Mouse (Mus musculus) midbrain, postnatal 0 days (tissue): ENCODE data around the gene Ntrk1. TPM values are rescaled to one million over a fixed set of nuclear protein-coding genes. Genes with fewer than 3 reads are reported as not detected.

ENCODE experiments used
- ATAC-seq: fragments of 200-750 bp; cut with Nextera tagmentation; 2 replicates; pipeline ENCODE4 v1.8.0; 2017; ENCODE audit warnings: moderate number of reproducible peaks, mild to moderate bottlenecking, moderate TSS enrichment, moderate library complexity; ENCODE audit not compliant: low FRiP score
- DNase-seq: peaks from one replicate; pipeline ENCODE4 v3.0.0-alpha.2; 2015; ENCODE audit warnings: low spot score
- H3K27ac ChIP-seq: fragments of 300-500 bp; sonication (generic); 2 replicates; pipeline ENCODE4 v1.5.1; 2014; ENCODE audit warnings: low read depth, mild to moderate bottlenecking, low read length, mixed read lengths
- H3K27me3 ChIP-seq: fragments of 300-500 bp; sonication (generic); 2 replicates; pipeline ENCODE4 v1.6.1; 2014; ENCODE audit warnings: low read length, control low read depth, mixed read lengths; ENCODE audit not compliant: insufficient read depth
- H3K36me3 ChIP-seq: fragments of 300-500 bp; sonication (generic); 2 replicates; pipeline ENCODE4 v1.6.1; 2014; ENCODE audit warnings: low read length, control low read depth, mixed read lengths; ENCODE audit not compliant: insufficient read depth
- H3K4me1 ChIP-seq: fragments of 300-500 bp; sonication (generic); 2 replicates; pipeline ENCODE4 v1.6.1; 2014; ENCODE audit warnings: mild to moderate bottlenecking, control low read depth, antibody characterized with exemption, low read length, mixed read lengths; ENCODE audit not compliant: insufficient read depth
- H3K4me2 ChIP-seq: fragments of 300-500 bp; sonication (generic); 2 replicates; pipeline ENCODE4 v1.6.1; 2014; ENCODE audit warnings: low read depth, mild to moderate bottlenecking, low read length, mixed read lengths; ENCODE audit not compliant: poor library complexity, severe bottlenecking
- H3K4me3 ChIP-seq: fragments of 300-500 bp; sonication (generic); 2 replicates; pipeline ENCODE4 v1.5.1; 2014; ENCODE audit warnings: low read depth, mild to moderate bottlenecking, low read length, moderate library complexity
- H3K9ac ChIP-seq: fragments of 300-500 bp; sonication (generic); replicated peaks from 2 replicates; pipeline ENCODE4 v1.6.1; 2014; ENCODE audit warnings: mild to moderate bottlenecking, low read length, moderate library complexity, mixed read lengths; ENCODE audit not compliant: poor library complexity, severe bottlenecking
- H3K9me3 ChIP-seq: fragments of 300-500 bp; sonication (generic); 2 replicates; pipeline ENCODE4 v1.6.1; 2016; ENCODE audit warnings: low read length, control low read depth
- CTCF ChIP-seq: IDR thresholded peaks from 2 replicates; pipeline ENCODE4 v1.5.1; 2016; ENCODE audit warnings: antibody characterized with exemption, mild to moderate bottlenecking
- WGBS: fragments of 180-500 bp; shearing (Covaris S2); extraction: QIAGEN DNeasy Blood & Tissue Kit; methylation state at CpG from one replicate; pipeline ENCODE4 v1.1.7; 2014; 5-methylcytosine and 5-hydroxymethylcytosine counted together
- polyA plus RNA-seq: library from polyadenylated mRNA; unstranded; fragments of >200 nt; fragmentation: Nextera tagmentation; extraction: Ambion mirVana; gene quantifications from 2 replicates; pipeline ENCODE4 v1.2.1, GENCODE M21; 2015
- total RNA-seq: library from RNA; depleted of rRNA; stranded (reverse); fragments of >200 nt; gene quantifications from 2 replicates; pipeline ENCODE4 v1.2.3, GENCODE M21; 2014

The Ntrk1 gene
- total and polyA plus RNA-seq, 2 experiments from 2014 or later = 1.8 to 2.4 TPM

GRCm38 (mm10) chr3:87755964-87756363, 39.0 kb downstream of the Ntrk1 start:
- Histone ChIP-seq H3K36me3 (no peaks in the 10 kb centered on the region), H3K27ac (no peak overlapping the region), H3K4me2 (peak overlapping the region; percentile 57), H3K4me3 (peak overlapping the region; percentile 30), H3K9ac (peak overlapping the region; percentile 52), H3K4me1 (no peaks in the 10 kb centered on the region), H3K27me3 (peaks cover 7% of the 10 kb centered on the region; the same call in 1 of the 2 replicates), H3K9me3 (no peaks in the 10 kb centered on the region)
- WGBS = 3% methylated on average over 24 of the region's 24 CpGs
- DNase-seq (peak; percentile 74), ATAC-seq (peak; percentile 81)
- peak; percentile 98 for TF ChIP-seq CTCF

DNA sequence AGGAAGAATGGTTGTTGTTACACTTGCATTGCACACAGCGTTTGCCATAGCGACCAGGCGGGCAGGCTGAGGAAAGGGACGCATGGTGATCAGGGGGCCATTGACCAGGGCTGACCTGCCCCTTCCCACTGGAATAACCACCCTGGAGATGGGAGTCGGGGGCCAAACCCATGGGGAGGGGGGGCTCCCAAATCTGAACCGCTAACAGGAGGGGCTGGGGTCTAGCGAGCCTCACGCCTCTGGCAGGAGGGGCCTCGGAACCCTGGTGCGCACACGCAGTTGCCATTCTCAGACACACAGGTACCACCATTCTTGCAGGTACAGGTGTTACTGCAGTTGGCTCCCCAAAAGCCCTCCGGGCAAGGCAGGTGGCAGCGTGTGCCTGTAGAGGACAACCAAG, 41.1 kb downstream of the Ntrk1 start:
- H3K4me3 ChIP-seq = no peak overlapping the region
- no peaks in the 10 kb centered on the region for H3K36me3 ChIP-seq
- peaks cover 7% of the 10 kb centered on the region; the same call in 1 of the 2 replicates for H3K27me3 ChIP-seq
- 82% methylated on average over 13 of the region's 13 CpGs for WGBS
- DNase-seq (no peak), ATAC-seq (no peak)
- H3K27ac ChIP-seq = no peak overlapping the region
- no peak for TF ChIP-seq CTCF
- H3K9ac ChIP-seq = no peak overlapping the region
- H3K4me1 ChIP-seq = no peaks in the 10 kb centered on the region
- H3K9me3 ChIP-seq = no peaks in the 10 kb centered on the region
- H3K4me2 ChIP-seq = no peak overlapping the region

GRCm38 (mm10) chr3:87752567-87752966, 42.4 kb downstream of the Ntrk1 start:
- no peak for ATAC-seq
- 92% methylated on average over 3 of the region's 3 CpGs for WGBS

DNA sequence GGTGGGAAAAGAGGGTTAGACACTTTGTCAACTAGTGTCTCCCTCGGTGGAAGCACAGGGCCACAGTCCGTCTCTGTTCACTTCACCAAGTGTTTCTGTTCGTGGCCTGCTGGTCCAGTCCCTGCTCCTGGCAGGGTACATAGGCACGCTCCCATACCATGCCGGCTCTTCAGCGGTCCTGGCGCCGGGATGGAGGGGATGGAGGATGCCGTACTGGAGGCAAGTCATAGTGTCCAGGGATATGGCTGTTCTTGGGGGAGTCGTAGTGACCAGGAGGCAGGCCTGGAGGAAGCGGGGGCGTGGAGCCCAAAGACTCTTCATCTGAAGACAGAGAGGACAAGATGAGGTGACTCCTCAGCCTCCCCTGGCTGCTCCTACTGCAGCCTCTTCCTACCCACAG, 45.0 kb downstream of the Ntrk1 start:
- no peak overlapping the region for H3K27ac ChIP-seq
- peaks cover 4% of the 10 kb centered on the region; the same call in 1 of the 2 replicates for H3K4me1 ChIP-seq
- TF ChIP-seq CTCF = no peak
- H3K4me2 ChIP-seq = no peak overlapping the region
- H3K4me3 ChIP-seq = no peak overlapping the region
- ATAC-seq = no peak
- no peaks in the 10 kb centered on the region for H3K36me3 ChIP-seq
- H3K9ac ChIP-seq = no peak overlapping the region
- DNase-seq = no peak
- WGBS = 91% methylated on average over 12 of the region's 12 CpGs
- H3K9me3 ChIP-seq = no peaks in the 10 kb centered on the region
- H3K27me3 ChIP-seq = peaks cover 5% of the 10 kb centered on the region; the same call in 1 of the 2 replicates

More at GRCm38 (mm10) chr3:87752567-87752966, 42.4 kb downstream of the Ntrk1 start:
- Histone ChIP-seq H3K27me3 (peaks cover 7% of the 10 kb centered on the region; the same call in 1 of the 2 replicates), H3K9me3 (no peaks in the 10 kb centered on the region), H3K4me1 (peaks cover 4% of the 10 kb centered on the region; the same call in 1 of the 2 replicates), H3K36me3 (no peaks in the 10 kb centered on the region), H3K9ac (no peak overlapping the region), H3K4me2 (no peak overlapping the region), H3K27ac (no peak overlapping the region), H3K4me3 (no peak overlapping the region)
- TF ChIP-seq CTCF = no peak
- no peak for DNase-seq

DNA sequence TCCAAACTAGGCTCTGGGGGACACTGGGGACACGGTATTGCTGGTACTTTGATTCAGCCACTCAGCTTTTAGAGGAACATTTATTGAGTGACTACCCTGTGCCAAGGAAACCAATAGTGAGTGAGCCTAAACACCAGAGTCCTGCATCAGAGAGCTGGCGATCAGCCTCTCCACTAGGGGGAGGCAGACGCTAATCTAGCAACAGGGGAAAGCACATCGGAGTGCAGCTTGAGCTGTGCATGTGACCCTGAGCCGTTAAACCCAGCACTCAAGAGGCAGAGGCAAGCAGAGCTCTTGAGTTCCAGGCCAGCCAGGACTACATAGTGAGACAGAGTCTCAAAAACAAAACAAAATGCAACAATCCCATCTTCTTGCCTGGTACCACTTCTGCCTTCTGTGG, 45.9 kb downstream of the Ntrk1 start:
- Histone ChIP-seq H3K4me3 (no peak overlapping the region), H3K9ac (no peak overlapping the region), H3K9me3 (no peaks in the 10 kb centered on the region), H3K27ac (no peak overlapping the region), H3K4me2 (no peak overlapping the region), H3K27me3 (no peaks in the 10 kb centered on the region), H3K36me3 (no peaks in the 10 kb centered on the region), H3K4me1 (peaks cover 4% of the 10 kb centered on the region; the same call in 1 of the 2 replicates)
- whole genome bisulfite sequencing = 15% methylated on average over 5 of the region's 5 CpGs
- peak; percentile 69 for TF ChIP-seq CTCF
- ATAC-seq (no peak), DNase-seq (peak; percentile 24)

DNA sequence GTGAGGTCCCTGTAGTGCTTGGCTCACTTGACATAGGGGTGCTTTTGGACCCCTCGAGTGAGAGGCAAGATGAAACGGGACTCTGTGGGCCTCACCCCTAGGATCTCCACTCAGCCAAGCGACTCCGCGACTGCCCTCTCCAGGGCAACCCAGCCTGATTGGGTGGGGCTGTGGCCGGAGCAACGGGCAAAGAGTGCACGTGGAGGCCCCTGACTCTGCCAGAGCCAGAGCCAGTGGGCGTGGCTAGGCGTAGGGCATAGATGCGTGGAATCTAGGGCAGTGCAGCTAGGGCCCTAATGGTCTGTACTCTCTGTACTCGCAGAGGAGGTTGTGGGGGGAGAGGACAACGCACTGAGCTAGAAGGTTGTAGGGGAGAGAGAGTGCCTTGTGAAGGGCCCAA, 46.5 kb downstream of the Ntrk1 start, which contains the start of gene Lrrc71:
TSS of gene Lrrc71 (minus strand) at position 195 of the 400 bp plus-strand sequence.
- peaks cover 4% of the 10 kb centered on the region; the same call in 1 of the 2 replicates for H3K4me1 ChIP-seq
- ATAC-seq (peak; percentile 18; the same call in 1 of the 2 replicates), DNase-seq (peak; percentile 8)
- 49% methylated on average over 13 of the region's 13 CpGs for WGBS
- H3K9me3 ChIP-seq = no peaks in the 10 kb centered on the region
- TF ChIP-seq CTCF = no peak
- H3K9ac ChIP-seq = no peak within 1 kb of the TSS
- H3K4me3 ChIP-seq = no peak within 1 kb of the TSS
- H3K27me3 ChIP-seq = no peaks in the 10 kb centered on the region
- H3K4me2 ChIP-seq = no peak within 1 kb of the TSS
- no peak within 1 kb of the TSS for H3K27ac ChIP-seq
- no peaks in the 10 kb centered on the region for H3K36me3 ChIP-seq
